Mouse (Mus musculus) small intestine, adult 2 months (tissue): ENCODE data around the gene Prr7.

ENCODE experiments used
- CTCF ChIP-seq: fragments of 200-500 bp; IDR thresholded peaks from 2 replicates; pipeline ENCODE4 v1.5.1; 2012; ENCODE audit warnings: low read depth, mild to moderate bottlenecking, control low read depth, inconsistent platforms, low read length, moderate library complexity, mixed read lengths; ENCODE audit not compliant: insufficient replicate concordance, insufficient read length; ENCODE audit errors: extremely low read depth
- POLR2A ChIP-seq: fragments of 200-500 bp; IDR thresholded peaks from 2 replicates; pipeline ENCODE4 v1.6.1; 2012; ENCODE audit warnings: low read depth, mild to moderate bottlenecking, control low read depth, inconsistent platforms, low read length, moderate library complexity

DNA sequence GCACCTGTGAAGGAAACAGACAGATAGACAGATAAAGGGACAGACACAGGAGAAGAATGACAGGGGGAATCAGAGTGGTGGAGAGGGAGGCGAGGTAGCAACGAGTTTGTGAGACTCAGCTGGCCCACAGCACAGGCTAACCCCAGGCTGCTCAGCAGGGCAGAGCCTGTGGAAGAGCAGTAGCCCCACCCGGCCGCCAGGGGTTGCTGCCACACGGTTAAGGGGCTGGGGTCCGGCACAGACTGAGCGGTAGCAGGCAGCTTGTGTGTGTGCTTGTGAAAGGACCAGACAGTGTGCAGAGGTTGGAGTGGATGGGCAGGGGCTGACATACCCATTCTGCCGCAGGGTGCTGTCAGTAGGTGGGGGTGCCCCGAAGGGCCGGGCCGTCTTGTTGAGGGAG, 43.8 kb downstream of the Prr7 start:
- no peak for TF ChIP-seq POLR2A
- no peak for TF ChIP-seq CTCF
